Comparison of ENCODE assay signal across 15 mouse cellular contexts in genomic region chr6:121076929-121077566, GRCm38 (mm10). TPM values are rescaled to one million over a fixed set of nuclear protein-coding genes. Genes with fewer than 3 reads are reported as not detected.
DNase-seq lines count a peak whose midpoint lies in the region; ATAC-seq and TF ChIP-seq lines count a peak whose summit lies in the region.
"Had no signal": no experiment of that assay in that cellular context is flagged by ENCODE, and none has a peak within 500 bp of the region (broad histone marks: within the 10 kb centered on the region; RNA-seq: fewer than 3 reads in every experiment).

No protein-coding gene starts in this region.

- TF ChIP-seq CTCF in cerebellum, adult 2 months (IDR thresholded peaks at IDR 0.05; ENCODE audit: borderline replicate concordance, insufficient read depth, low read depth, low read length), result no peak
- no peak for TF ChIP-seq CTCF in left cerebral cortex, adult 2 months (IDR thresholded peaks at IDR 0.05)

- no peak overlapping the region for H3K9ac ChIP-seq in liver, embryonic 13.5 days
- no peak overlapping the region for H3K9ac ChIP-seq in intestine, embryonic 16.5 days (ENCODE audit: low read depth, low read length)
- H3K9ac ChIP-seq in hindbrain, embryonic 12.5 days, result no peak overlapping the region
- H3K9ac ChIP-seq: limb, embryonic 15.5 days had no signal

- peaks cover 62% of the 10 kb centered on the region for H3K4me1 ChIP-seq in cerebellum, adult 2 months (ENCODE audit: control insufficient read depth, insufficient read depth, low read length)
- peaks cover 93% of the 10 kb centered on the region for H3K4me1 ChIP-seq in liver, embryonic 13.5 days (replicated peaks)
- peaks cover 11% of the 10 kb centered on the region for H3K4me1 ChIP-seq in intestine, embryonic 16.5 days (ENCODE audit: control insufficient read depth, insufficient read depth, low read length)
- peaks cover 22% of the 10 kb centered on the region for H3K4me1 ChIP-seq in hindbrain, embryonic 12.5 days

- TF ChIP-seq POLR2A in cerebellum, adult 2 months (IDR thresholded peaks at IDR 0.05; ENCODE audit: borderline replicate concordance, insufficient read depth, low read length), result no peak

- no peaks in the 10 kb centered on the region for H3K9me3 ChIP-seq in liver, embryonic 13.5 days (replicated peaks)
- no peaks in the 10 kb centered on the region for H3K9me3 ChIP-seq in intestine, embryonic 16.5 days (ENCODE audit: control insufficient read depth, low read length)
- H3K9me3 ChIP-seq in hindbrain, embryonic 12.5 days (replicated peaks), result no peaks in the 10 kb centered on the region
- H3K9me3 ChIP-seq: limb, embryonic 15.5 days had no signal

- intact Hi-C loops in left cerebral cortex, adult 2 months (cut with DNase I), result no loop called here

- ATAC-seq in liver, embryonic 13.5 days (ENCODE audit: low read depth), result no peak
- ATAC-seq in intestine, embryonic 16.5 days, result peak; percentile 61; the same call in 1 of the 2 replicates
- no peak for ATAC-seq in hindbrain, embryonic 12.5 days (ENCODE audit: low FRiP score)
- ATAC-seq: activated CD4-positive, CD25-positive, alpha-beta regulatory T cell, adult 4 months had no signal

- WGBS in cerebellum, adult 2 months, result 55% methylated on average over 12 of the region's 12 CpGs
- 32% methylated on average over 12 of the region's 12 CpGs for whole genome bisulfite sequencing in liver, embryonic 13.5 days (ENCODE audit: insufficient replicate concordance)
- 75% methylated on average over 12 of the region's 12 CpGs for WGBS in intestine, embryonic 16.5 days
- WGBS in hindbrain, embryonic 12.5 days, result 92% methylated on average over 12 of the region's 12 CpGs

- peak overlapping the region; percentile 82; the same call in 1 of the 2 replicates for H3K27ac ChIP-seq in cerebellum, adult 2 months (ENCODE audit: insufficient read depth, low read length)
- H3K27ac ChIP-seq in liver, embryonic 13.5 days, result 0 out of 2 replicates have a peak overlapping the region, but pooled peaks have one; percentile 14
- H3K27ac ChIP-seq in intestine, embryonic 16.5 days (ENCODE audit: low read length), result peak overlapping the region; percentile 5; the same call in 1 of the 2 replicates
- no peak overlapping the region for H3K27ac ChIP-seq in left cerebral cortex, adult 2 months
- H3K27ac ChIP-seq in hindbrain, embryonic 12.5 days, result no peak overlapping the region
- H3K27ac ChIP-seq: limb, embryonic 15.5 days had no signal

- no peaks in the 10 kb centered on the region for H3K27me3 ChIP-seq in cerebellum, adult 2 months (ENCODE audit: control insufficient read depth, insufficient read depth, low read length)
- H3K27me3 ChIP-seq in liver, embryonic 13.5 days, result no peaks in the 10 kb centered on the region
- H3K27me3 ChIP-seq in intestine, embryonic 16.5 days (replicated peaks; ENCODE audit: control insufficient read depth, insufficient read depth, low read length), result no peaks in the 10 kb centered on the region
- H3K27me3 ChIP-seq in hindbrain, embryonic 12.5 days, result no peaks in the 10 kb centered on the region
- H3K27me3 ChIP-seq: limb, embryonic 15.5 days had no signal

- DNase-seq in cerebellum, adult 2 months, result no peak
- no peak for DNase-seq in cerebellum, postnatal 4 days (ENCODE audit: low spot score in 2 of 2)
- no peak for DNase-seq in liver, embryonic 13.5 days
- DNase-seq in liver, result no peak
- no peak for DNase-seq in left cerebral cortex, adult 2 months (ENCODE audit: extremely low spot score in 1 of 2, low spot score in 2 of 2)
- DNase-seq in right cerebral cortex, postnatal 10 days (ENCODE audit: low spot score in 2 of 2), result no peak
- DNase-seq: cerebellum, adult 18-20 months; embryo, embryonic 11 days; gastrocnemius, postnatal 36 days; lung, postnatal 36 days; thymus, postnatal 25 days had no signal

- H3K4me3 ChIP-seq in cerebellum, adult 2 months (replicated peaks; ENCODE audit: insufficient read depth, low read depth, low read length), result no peak overlapping the region
- no peak overlapping the region for H3K4me3 ChIP-seq in liver, embryonic 13.5 days (replicated peaks)
- no peak overlapping the region for H3K4me3 ChIP-seq in intestine, embryonic 16.5 days (ENCODE audit: low read length)
- no peak overlapping the region for H3K4me3 ChIP-seq in left cerebral cortex, adult 2 months
- H3K4me3 ChIP-seq in hindbrain, embryonic 12.5 days, result no peak overlapping the region
- H3K4me3 ChIP-seq: limb, embryonic 15.5 days had no signal

- H3K4me2 ChIP-seq in liver, embryonic 13.5 days, result no peak overlapping the region
- no peak overlapping the region for H3K4me2 ChIP-seq in intestine, embryonic 16.5 days (ENCODE audit: low read depth, low read length)
- H3K4me2 ChIP-seq in hindbrain, embryonic 12.5 days (replicated peaks), result no peak overlapping the region
- H3K4me2 ChIP-seq: limb, embryonic 15.5 days had no signal

- peaks cover 11% of the 10 kb centered on the region; the same call in 1 of the 2 replicates for H3K36me3 ChIP-seq in liver, embryonic 13.5 days
- no peaks in the 10 kb centered on the region for H3K36me3 ChIP-seq in intestine, embryonic 16.5 days (ENCODE audit: control insufficient read depth, insufficient read depth, low read length)
- H3K36me3 ChIP-seq in hindbrain, embryonic 12.5 days, result no peaks in the 10 kb centered on the region
- H3K36me3 ChIP-seq: limb, embryonic 15.5 days had no signal

RNA-seq across cellular contexts. Expression of gene Mical3, which starts 53.8 kb away (rescaled TPM):
- 75.7 and 82.7 TPM in 2 replicates for polyA plus RNA-seq in cerebellum, adult 2 months (2012; rRNA removed)
- 9.9 and 10.7 TPM in 2 replicates for polyA plus RNA-seq in liver, embryonic 13.5 days (2015; fragmentation: Nextera tagmentation; extraction: Ambion mirVana)
- polyA plus RNA-seq in intestine, embryonic 16.5 days (2015; fragmentation: Nextera tagmentation; extraction: Ambion mirVana), result 4.8 and 5.5 TPM in 2 replicates
- 100 to 1,000 TPM; 127 to 141 TPM for total RNA-seq in left cerebral cortex, adult 2 months (2021)
- 20.7 and 22.7 TPM in 2 replicates for polyA plus RNA-seq in hindbrain, embryonic 12.5 days (2016; fragmentation: Nextera tagmentation; extraction: Ambion mirVana)

Comparison
In these comparisons a context has a peak if more than half of its experiments do, and no peak if none do; other contexts are left out.
1. H3K27ac ChIP-seq: peak in cerebellum, adult 2 months (single experiment), liver, embryonic 13.5 days (single experiment) and intestine, embryonic 16.5 days (single experiment); none in left cerebral cortex, adult 2 months (single experiment) and hindbrain, embryonic 12.5 days (single experiment).